Mouse (Mus musculus): ENCODE data around the gene Esd.

DNA sequence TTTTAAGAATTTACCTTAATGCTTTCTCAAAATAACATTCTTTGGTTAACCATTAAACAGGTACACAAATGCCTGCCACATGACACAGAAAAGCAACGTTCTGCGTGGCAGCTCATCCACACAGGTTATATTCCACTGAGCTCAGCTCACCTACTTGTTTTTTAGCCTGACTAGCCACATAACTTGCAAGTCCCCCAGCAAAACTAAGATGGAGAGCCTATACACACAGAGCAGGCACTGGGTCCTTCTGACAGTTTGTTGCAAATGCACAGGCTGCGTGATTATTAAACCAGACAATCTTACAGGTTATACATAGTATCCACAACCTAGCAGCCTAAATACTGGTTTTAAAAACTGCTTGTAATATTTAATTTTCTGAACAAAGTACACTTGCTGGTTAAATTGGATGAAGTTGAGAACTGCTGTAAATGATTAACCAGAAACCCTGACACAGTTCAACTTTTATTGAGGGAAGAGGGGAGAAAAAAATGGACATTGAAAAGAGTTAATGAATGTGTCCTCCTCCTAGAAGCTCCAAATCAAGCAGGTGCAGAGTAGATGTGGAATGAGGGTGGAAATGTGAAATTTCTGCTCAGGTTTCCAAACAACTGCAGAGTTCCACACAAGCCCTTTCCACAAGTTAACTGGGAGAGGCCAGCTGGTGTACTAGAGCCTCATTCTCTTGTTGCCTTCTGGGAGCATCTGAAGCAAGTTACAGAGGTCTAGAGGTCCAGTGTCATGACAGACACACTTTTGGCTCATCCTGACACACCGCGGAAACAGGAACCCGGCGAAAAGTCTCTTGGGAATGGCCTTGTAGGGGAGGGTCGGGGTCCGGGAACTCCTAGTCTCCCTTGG is 647 bp upstream of the Esd start:
- no peak for TF ChIP-seq CTCF (IDR thresholded peaks at IDR 0.05)
- no peak for TF ChIP-seq EP300 (IDR thresholded peaks at IDR 0.05)
